Mouse (Mus musculus): Measurements from ENCODE around the gene Ltc4s. TPM values are rescaled to one million over a fixed set of nuclear protein-coding genes. Genes with fewer than 3 reads are reported as not detected.

Gene Ltc4s
- total and polyA plus RNA-seq, 2 experiments: 0.28 to 2.1 TPM

DNA sequence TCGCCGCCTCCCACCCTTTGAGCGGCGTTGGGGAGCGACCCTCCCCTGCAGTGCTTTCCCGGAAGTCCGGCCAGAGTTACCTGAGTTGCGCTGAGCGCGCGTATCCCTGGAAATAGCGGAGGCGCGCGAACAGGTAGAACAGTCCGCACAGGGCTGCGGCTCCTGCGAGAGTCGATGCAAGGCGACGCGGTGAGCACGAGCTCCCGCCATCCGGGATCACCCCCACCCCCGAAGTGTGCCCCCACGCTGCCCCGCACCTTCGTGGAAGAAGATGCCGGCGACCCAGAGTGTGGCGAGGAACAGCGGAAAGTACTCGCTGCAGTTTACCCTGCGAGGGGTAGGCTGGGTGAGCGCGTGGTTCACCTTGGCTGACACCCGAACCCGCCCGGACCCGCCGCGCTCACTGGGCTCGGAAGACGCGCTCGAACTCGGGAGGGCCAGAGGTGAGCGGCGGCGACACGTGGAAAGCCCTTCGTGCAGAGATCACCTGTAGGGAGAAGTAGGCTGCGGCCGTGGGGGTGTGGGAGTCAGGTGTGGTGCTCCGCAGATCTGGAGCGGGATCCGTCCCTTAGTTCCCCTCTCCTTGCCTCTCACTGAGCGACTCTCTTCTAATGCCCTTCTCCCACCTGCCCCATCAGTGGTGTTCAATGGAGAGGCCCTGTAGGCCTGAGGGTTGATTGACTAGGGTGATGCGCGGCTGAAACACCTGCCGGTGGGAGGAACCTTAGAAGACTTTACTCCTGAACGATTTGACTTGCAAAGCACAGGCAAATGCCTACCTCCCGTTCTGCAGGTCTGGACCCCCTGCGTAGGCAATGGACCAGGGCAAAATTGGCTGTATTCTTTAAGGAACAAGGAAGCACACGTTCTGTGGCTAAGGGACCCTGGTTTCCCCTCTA, 1.2 kb downstream of the Ltc4s start:
- no peak for TF ChIP-seq CTCF (IDR thresholded peaks at IDR 0.05; ENCODE audit: low read depth, low read length)
- H3K4me3 ChIP-seq (ENCODE audit: insufficient read depth, low read depth, low read length): peak overlapping the region; percentile 83
- H3K4me1 ChIP-seq (ENCODE audit: control insufficient read depth, insufficient read depth, low read length): peaks cover 8% of the 10 kb centered on the region; the same call in 1 of the 2 replicates
- peak overlapping the region; percentile 73 for H3K9ac ChIP-seq (ENCODE audit: low read depth, low read length)
- 7% methylated on average over 66 of the region's 66 CpGs for WGBS
- H3K27ac ChIP-seq (replicated peaks; ENCODE audit: insufficient read depth, low read depth, low read length): no peak overlapping the region
- DNase-seq (ENCODE audit: extremely low read depth, low read depth, low spot score): no peak
- H3K36me3 ChIP-seq (ENCODE audit: control insufficient read depth, insufficient read depth, low read length): peaks cover 5% of the 10 kb centered on the region; the same call in 1 of the 2 replicates
- no peaks in the 10 kb centered on the region for H3K79me2 ChIP-seq (ENCODE audit: control insufficient read depth, insufficient read depth, low read length)
- H3K27me3 ChIP-seq (ENCODE audit: control insufficient read depth, insufficient read depth, low read length): no peaks in the 10 kb centered on the region

DNA sequence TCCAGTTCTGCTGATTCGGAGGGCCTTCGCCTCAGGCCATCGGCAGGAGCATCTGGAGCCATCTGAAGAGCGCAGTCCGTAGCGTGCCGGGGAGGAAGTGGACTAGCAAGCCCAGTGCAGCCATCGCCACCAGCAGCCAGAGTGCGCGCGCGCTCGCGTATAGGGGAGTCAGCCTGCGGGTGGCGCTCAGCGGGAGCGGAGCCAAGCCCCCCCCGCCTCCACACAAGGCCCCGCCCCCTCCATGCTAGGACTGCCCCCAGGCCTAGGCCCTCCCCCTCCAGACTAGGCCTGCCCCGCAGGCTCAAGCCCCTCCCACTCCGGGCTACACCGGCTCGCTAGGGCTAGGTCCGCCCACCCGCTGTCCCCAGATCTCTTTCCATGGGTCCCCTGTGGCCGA, 1.9 kb downstream of the Ltc4s start:
- Histone ChIP-seq H3K9ac (ENCODE audit: low read depth, low read length) (peak overlapping the region; percentile 73), H3K4me1 (ENCODE audit: control insufficient read depth, insufficient read depth, low read length) (peaks cover 8% of the 10 kb centered on the region; the same call in 1 of the 2 replicates), H3K27me3 (ENCODE audit: control insufficient read depth, insufficient read depth, low read length) (no peaks in the 10 kb centered on the region), H3K36me3 (ENCODE audit: control insufficient read depth, insufficient read depth, low read length) (peaks cover 5% of the 10 kb centered on the region; the same call in 1 of the 2 replicates), H3K27ac (replicated peaks; ENCODE audit: insufficient read depth, low read depth, low read length) (no peak overlapping the region), H3K79me2 (ENCODE audit: control insufficient read depth, insufficient read depth, low read length) (no peaks in the 10 kb centered on the region), H3K4me3 (ENCODE audit: insufficient read depth, low read depth, low read length) (peak overlapping the region; percentile 83)
- 3% methylated on average over 27 of the region's 27 CpGs for WGBS
- peak; percentile 69 for TF ChIP-seq CTCF (IDR thresholded peaks at IDR 0.05; ENCODE audit: low read depth, low read length)
- 0 out of 2 replicates have a peak, but pooled peaks have one; percentile 5 for TF ChIP-seq POLR2A (IDR thresholded peaks at IDR 0.05; ENCODE audit: extremely low read depth, insufficient read depth, low read length)
- DNase-seq (ENCODE audit: extremely low read depth, low read depth, low spot score): peak; percentile 74

DNA sequence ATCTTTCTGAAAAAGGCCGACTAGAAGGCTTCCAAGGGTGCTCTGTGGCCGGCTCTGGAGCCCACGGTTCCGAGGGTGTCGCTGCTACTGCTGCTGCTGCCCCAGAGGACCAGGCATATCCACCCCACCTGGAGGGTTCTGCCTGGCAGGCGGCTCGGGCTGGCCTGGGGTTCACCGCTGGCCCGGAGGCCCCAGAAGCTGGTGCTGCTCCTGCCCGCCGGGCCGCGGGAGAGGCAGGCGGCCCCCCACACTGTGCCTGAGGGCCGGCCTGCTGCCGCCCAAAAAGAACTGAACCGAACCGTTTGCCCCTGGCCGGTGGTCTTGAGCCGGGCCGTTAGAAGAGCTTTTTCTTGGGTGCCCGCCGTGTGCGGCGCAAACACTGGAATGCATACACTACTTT, 3.8 kb downstream of the Ltc4s start:
- no peak overlapping the region for H3K9ac ChIP-seq (ENCODE audit: low read depth, low read length)
- no peaks in the 10 kb centered on the region for H3K27me3 ChIP-seq (ENCODE audit: control insufficient read depth, insufficient read depth, low read length)
- H3K4me1 ChIP-seq (ENCODE audit: control insufficient read depth, insufficient read depth, low read length): peaks cover 9% of the 10 kb centered on the region
- TF ChIP-seq CTCF (IDR thresholded peaks at IDR 0.05; ENCODE audit: low read depth, low read length) (no peak), POLR2A (IDR thresholded peaks at IDR 0.05; ENCODE audit: extremely low read depth, insufficient read depth, low read length) (no peak)
- no peaks in the 10 kb centered on the region for H3K79me2 ChIP-seq (ENCODE audit: control insufficient read depth, insufficient read depth, low read length)
- DNase-seq (ENCODE audit: extremely low read depth, low read depth, low spot score): no peak
- H3K27ac ChIP-seq (replicated peaks; ENCODE audit: insufficient read depth, low read depth, low read length): no peak overlapping the region
- H3K36me3 ChIP-seq (ENCODE audit: control insufficient read depth, insufficient read depth, low read length): peaks cover 5% of the 10 kb centered on the region; the same call in 1 of the 2 replicates
- no peak overlapping the region for H3K4me3 ChIP-seq (ENCODE audit: insufficient read depth, low read depth, low read length)
- 96% methylated on average over 25 of the region's 25 CpGs for WGBS

DNA sequence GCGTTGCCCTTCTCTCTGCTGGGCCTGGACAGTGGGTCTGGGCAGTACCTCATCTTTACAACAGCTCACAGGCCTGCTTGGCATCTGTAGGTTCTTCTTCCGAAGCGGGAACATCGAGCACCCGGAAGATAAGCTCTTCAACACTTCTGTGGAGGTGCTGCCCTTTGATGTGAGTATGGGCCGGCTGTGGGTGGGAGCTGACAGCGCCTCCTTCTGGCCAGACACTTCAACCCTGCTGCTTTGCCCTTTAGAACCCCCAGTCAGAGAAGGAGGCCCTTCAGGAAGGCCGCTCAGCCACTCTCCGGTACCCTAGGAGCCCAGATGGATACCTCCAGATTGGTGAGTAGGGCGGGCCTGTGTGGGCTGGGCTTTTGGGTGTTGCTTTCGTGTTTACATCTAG, 4.4 kb downstream of the Ltc4s start:
- peaks cover 14% of the 10 kb centered on the region for H3K4me1 ChIP-seq (ENCODE audit: control insufficient read depth, insufficient read depth, low read length)
- peaks cover 5% of the 10 kb centered on the region; the same call in 1 of the 2 replicates for H3K36me3 ChIP-seq (ENCODE audit: control insufficient read depth, insufficient read depth, low read length)
- no peak for TF ChIP-seq POLR2A (IDR thresholded peaks at IDR 0.05; ENCODE audit: extremely low read depth, insufficient read depth, low read length)
- peak; percentile 52 for TF ChIP-seq CTCF (IDR thresholded peaks at IDR 0.05; ENCODE audit: low read depth, low read length)
- H3K27me3 ChIP-seq (ENCODE audit: control insufficient read depth, insufficient read depth, low read length): no peaks in the 10 kb centered on the region
- H3K4me3 ChIP-seq (ENCODE audit: insufficient read depth, low read depth, low read length): no peak overlapping the region
- no peaks in the 10 kb centered on the region for H3K79me2 ChIP-seq (ENCODE audit: control insufficient read depth, insufficient read depth, low read length)
- H3K27ac ChIP-seq (replicated peaks; ENCODE audit: insufficient read depth, low read depth, low read length): no peak overlapping the region
- WGBS: 94% methylated on average over 11 of the region's 11 CpGs
- H3K9ac ChIP-seq (ENCODE audit: low read depth, low read length): no peak overlapping the region
- DNase-seq (ENCODE audit: extremely low read depth, low read depth, low spot score): no peak

GRCm38 (mm10) chr11:50233022-50233421, 5.4 kb downstream of the Ltc4s start:
- WGBS: 89% methylated on average over 13 of the region's 13 CpGs
- Histone ChIP-seq H3K4me3 (ENCODE audit: insufficient read depth, low read depth, low read length) (no peak overlapping the region), H3K9ac (ENCODE audit: low read depth, low read length) (no peak overlapping the region), H3K4me1 (ENCODE audit: control insufficient read depth, insufficient read depth, low read length) (peaks cover 18% of the 10 kb centered on the region), H3K27me3 (ENCODE audit: control insufficient read depth, insufficient read depth, low read length) (no peaks in the 10 kb centered on the region), H3K79me2 (ENCODE audit: control insufficient read depth, insufficient read depth, low read length) (peaks cover 1% of the 10 kb centered on the region; the same call in 1 of the 2 replicates), H3K36me3 (ENCODE audit: control insufficient read depth, insufficient read depth, low read length) (peaks cover 5% of the 10 kb centered on the region; the same call in 1 of the 2 replicates), H3K27ac (replicated peaks; ENCODE audit: insufficient read depth, low read depth, low read length) (no peak overlapping the region)
- DNase-seq (ENCODE audit: extremely low read depth, low read depth, low spot score): no peak
- TF ChIP-seq POLR2A (IDR thresholded peaks at IDR 0.05; ENCODE audit: extremely low read depth, insufficient read depth, low read length): no peak
- TF ChIP-seq CTCF (IDR thresholded peaks at IDR 0.05; ENCODE audit: low read depth, low read length): no peak

DNA sequence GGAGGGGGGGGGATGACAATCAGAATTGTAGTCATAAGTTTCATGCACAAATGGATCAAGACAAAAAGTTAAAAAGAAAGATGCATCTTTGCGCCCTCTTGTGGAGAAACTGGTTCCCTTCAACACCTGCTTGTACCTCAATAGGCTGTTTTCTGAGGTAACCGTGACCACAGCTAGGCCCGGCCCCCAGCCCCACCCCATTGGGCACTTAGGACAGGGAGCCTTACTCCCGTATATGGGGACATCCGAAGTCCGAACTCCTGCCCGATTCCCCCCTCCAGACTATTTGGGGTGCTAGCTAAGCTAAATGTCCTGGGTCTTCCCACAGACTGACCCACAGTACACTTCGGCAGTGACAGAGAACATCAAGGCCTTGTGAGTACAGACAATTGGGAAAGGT, 7.0 kb downstream of the Ltc4s start:
- Histone ChIP-seq H3K79me2 (ENCODE audit: control insufficient read depth, insufficient read depth, low read length) (peaks cover 4% of the 10 kb centered on the region; the same call in 1 of the 2 replicates), H3K4me3 (ENCODE audit: insufficient read depth, low read depth, low read length) (no peak overlapping the region), H3K36me3 (ENCODE audit: control insufficient read depth, insufficient read depth, low read length) (peaks cover 5% of the 10 kb centered on the region; the same call in 1 of the 2 replicates), H3K4me1 (ENCODE audit: control insufficient read depth, insufficient read depth, low read length) (peaks cover 22% of the 10 kb centered on the region), H3K27me3 (ENCODE audit: control insufficient read depth, insufficient read depth, low read length) (no peaks in the 10 kb centered on the region), H3K27ac (replicated peaks; ENCODE audit: insufficient read depth, low read depth, low read length) (no peak overlapping the region), H3K9ac (ENCODE audit: low read depth, low read length) (no peak overlapping the region)
- DNase-seq (ENCODE audit: extremely low read depth, low read depth, low spot score): peak; percentile 63
- WGBS: 34% methylated on average over 8 of the region's 8 CpGs
- TF ChIP-seq POLR2A (IDR thresholded peaks at IDR 0.05; ENCODE audit: extremely low read depth, insufficient read depth, low read length) (no peak), CTCF (IDR thresholded peaks at IDR 0.05; ENCODE audit: low read depth, low read length) (peak; percentile 51)
